19 mouse cellular contexts compared by ENCODE assay signal in genomic region chr4:70509565-70509964, GRCm38 (mm10). TPM values are rescaled to one million over a fixed set of nuclear protein-coding genes. Genes with fewer than 3 reads are reported as not detected.
DNase-seq lines count a peak whose midpoint lies in the region; ATAC-seq and TF ChIP-seq lines count a peak whose summit lies in the region.
"Had no signal": no experiment of that assay in that cellular context is flagged by ENCODE, and none has a peak within 500 bp of the region (broad histone marks: within the 10 kb centered on the region; RNA-seq: fewer than 3 reads in every experiment).

No protein-coding gene starts in this region.

- no peaks in the 10 kb centered on the region for H3K79me2 ChIP-seq in myocyte (ENCODE audit: control insufficient read depth, insufficient read depth)

- no peak overlapping the region for H3ac ChIP-seq in myocyte (ENCODE audit: control insufficient read depth, insufficient read length)

- H3K4me2 ChIP-seq in hindbrain, embryonic 15.5 days = no peak overlapping the region
- no peak overlapping the region for H3K4me2 ChIP-seq in hindbrain, embryonic 11.5 days (replicated peaks; ENCODE audit: low read depth, low read length)
- peak overlapping the region; percentile 5 for H3K4me2 ChIP-seq in myocyte (ENCODE audit: low read depth)
- H3K4me2 ChIP-seq: heart, embryonic 11.5 days; intestine, embryonic 15.5 days; liver, embryonic 12.5 days; lung, embryonic 14.5 days had no signal

- no peak for TF ChIP-seq POLR2A in myocyte (IDR thresholded peaks at IDR 0.05; ENCODE audit: insufficient read length, low read depth)

- H3K27me3 ChIP-seq in hindbrain, embryonic 15.5 days = no peaks in the 10 kb centered on the region
- H3K27me3 ChIP-seq in hindbrain, embryonic 11.5 days (ENCODE audit: control insufficient read depth, insufficient read depth, low read length) = no peaks in the 10 kb centered on the region
- no peaks in the 10 kb centered on the region for H3K27me3 ChIP-seq in myocyte (ENCODE audit: control insufficient read depth, insufficient read depth, insufficient read length)
- H3K27me3 ChIP-seq: intestine, embryonic 15.5 days; liver, embryonic 12.5 days had no signal

- WGBS in hindbrain, embryonic 15.5 days = 7% methylated on average over 2 of the region's 2 CpGs
- 11% methylated on average over 2 of the region's 2 CpGs for WGBS in hindbrain, embryonic 11.5 days

- no peak for DNase-seq in cerebellum, postnatal 10 days
- DNase-seq in hindbrain, embryonic 11.5 days (ENCODE audit: low spot score) = no peak
- DNase-seq in embryo, embryonic 9.5 days (ENCODE audit: extremely low spot score) = peak; percentile 12
- no peak for DNase-seq in heart, postnatal 4 days
- no peak for DNase-seq in adrenal gland, postnatal 4 days (ENCODE audit: low spot score in 2 of 2)
- DNase-seq: gastrocnemius, postnatal 36 days; heart, postnatal 14 days; lung, embryonic 14.5 days; midbrain, embryonic 14.5 days; right cerebral cortex, postnatal 4 days had no signal

- no peak overlapping the region for H3K4me3 ChIP-seq in hindbrain, embryonic 15.5 days
- H3K4me3 ChIP-seq in hindbrain, embryonic 11.5 days (ENCODE audit: low read depth, low read length) = no peak overlapping the region
- H3K4me3 ChIP-seq in myocyte = no peak overlapping the region
- H3K4me3 ChIP-seq: intestine, embryonic 15.5 days; liver, embryonic 12.5 days had no signal

- no peaks in the 10 kb centered on the region for H3K9me3 ChIP-seq in hindbrain, embryonic 15.5 days
- H3K9me3 ChIP-seq in hindbrain, embryonic 11.5 days (ENCODE audit: control insufficient read depth, low read length) = no peaks in the 10 kb centered on the region
- H3K9me3 ChIP-seq: G1E; intestine, embryonic 15.5 days; liver, embryonic 12.5 days had no signal

- peaks cover 8% of the 10 kb centered on the region for H3K4me1 ChIP-seq in hindbrain, embryonic 15.5 days (replicated peaks)
- H3K4me1 ChIP-seq in hindbrain, embryonic 11.5 days (replicated peaks; ENCODE audit: control insufficient read depth, insufficient read depth, low read length) = no peaks in the 10 kb centered on the region
- H3K4me1 ChIP-seq: intestine, embryonic 15.5 days; liver, embryonic 12.5 days had no signal

- peak overlapping the region; percentile 51; the same call in 1 of the 2 replicates for H3K27ac ChIP-seq in hindbrain, embryonic 15.5 days (replicated peaks)
- H3K27ac ChIP-seq in hindbrain, embryonic 11.5 days (ENCODE audit: low read depth, low read length) = no peak overlapping the region
- H3K27ac ChIP-seq: intestine, embryonic 15.5 days; liver, embryonic 12.5 days; macrophage had no signal

- ATAC-seq in cerebellum, adult (ENCODE audit: insufficient number of reproducible peaks, low FRiP score, low TSS enrichment) = peak; percentile 65; the same call in 1 of the 2 replicates
- peak; percentile 63; the same call in 1 of the 2 replicates for ATAC-seq in hindbrain, embryonic 15.5 days (ENCODE audit: low FRiP score, low read depth)
- no peak for ATAC-seq in hindbrain, embryonic 11.5 days (ENCODE audit: low FRiP score)
- ATAC-seq: CD4-positive, CD25-positive, alpha-beta regulatory T cell, adult 4 months; intestine, embryonic 15.5 days; liver, embryonic 12.5 days had no signal

- H3K9ac ChIP-seq in hindbrain, embryonic 15.5 days = no peak overlapping the region
- no peak overlapping the region for H3K9ac ChIP-seq in hindbrain, embryonic 11.5 days (ENCODE audit: low read depth, low read length)
- H3K9ac ChIP-seq: intestine, embryonic 15.5 days; liver, embryonic 12.5 days; lung, embryonic 14.5 days had no signal

- no peaks in the 10 kb centered on the region for H3K36me3 ChIP-seq in hindbrain, embryonic 15.5 days
- no peaks in the 10 kb centered on the region for H3K36me3 ChIP-seq in hindbrain, embryonic 11.5 days (ENCODE audit: control insufficient read depth, insufficient read depth, low read length)
- H3K36me3 ChIP-seq in myocyte (ENCODE audit: control insufficient read depth, insufficient read depth) = no peaks in the 10 kb centered on the region
- H3K36me3 ChIP-seq: G1E; intestine, embryonic 15.5 days; liver, embryonic 12.5 days had no signal

TF ChIP-seq in myocyte, 11 proteins besides CTCF, POLR2A, EP300 and RAD21:
- TF ChIP-seq CEBPB (IDR thresholded peaks at IDR 0.05; ENCODE audit: insufficient read depth, poor library complexity, severe bottlenecking) (no peak), REST (IDR thresholded peaks at IDR 0.05; ENCODE audit: insufficient read depth, insufficient read length) (no peak), SRF (IDR thresholded peaks at IDR 0.05; ENCODE audit: control insufficient read depth, insufficient read length, low read depth) (no peak), MAX (IDR thresholded peaks at IDR 0.05; ENCODE audit: low read depth) (no peak), POLR2AphosphoS2 (IDR thresholded peaks at IDR 0.05; ENCODE audit: insufficient read length, low read depth) (no peak)

RNA-seq across cellular contexts. Expression of gene Megf9, which starts 25.2 kb away (rescaled TPM):
- polyA plus RNA-seq in hindbrain, embryonic 15.5 days (2015; fragmentation: Nextera tagmentation; extraction: Ambion mirVana) = 28.5 and 32.0 TPM in 2 replicates
- 27.8 and 29.2 TPM in 2 replicates for polyA plus RNA-seq in hindbrain, embryonic 11.5 days (2014; fragmentation: Nextera tagmentation; extraction: Ambion mirVana)
- 2.6 TPM for polyA plus RNA-seq in myocyte (2012; fragmentation: generic; extraction: Trizol)
- 10 to 100 TPM; 12.7 to 14.3 TPM for total RNA-seq in heart, postnatal 4 days (2021)
- 10 to 100 TPM; 31.7 to 35.9 TPM for total RNA-seq in adrenal gland, postnatal 4 days (2021)
- polyA plus RNA-seq: G1E had no signal
